Mouse (Mus musculus): ENCODE results near the gene Pex5l. TPM values are rescaled to one million over a fixed set of nuclear protein-coding genes. Genes with fewer than 3 reads are reported as not detected.

Gene Pex5l
- total RNA-seq, 2 experiments from 2014 or later = 0.55 to 0.81 TPM

GRCm38 (mm10) chr3:33068146-33068545, 74.9 kb downstream of the Pex5l start:
- DNase-seq (ENCODE audit: low spot score) = no peak

- DNase-seq (ENCODE audit: low spot score) = no peak
These were observed 79.5 kb downstream of the Pex5l start for GRCm38 (mm10) chr3:33063590-33063989.

GRCm38 (mm10) chr3:33061428-33061827, 81.6 kb downstream of the Pex5l start:
- DNase-seq (ENCODE audit: low spot score) = no peak

DNA sequence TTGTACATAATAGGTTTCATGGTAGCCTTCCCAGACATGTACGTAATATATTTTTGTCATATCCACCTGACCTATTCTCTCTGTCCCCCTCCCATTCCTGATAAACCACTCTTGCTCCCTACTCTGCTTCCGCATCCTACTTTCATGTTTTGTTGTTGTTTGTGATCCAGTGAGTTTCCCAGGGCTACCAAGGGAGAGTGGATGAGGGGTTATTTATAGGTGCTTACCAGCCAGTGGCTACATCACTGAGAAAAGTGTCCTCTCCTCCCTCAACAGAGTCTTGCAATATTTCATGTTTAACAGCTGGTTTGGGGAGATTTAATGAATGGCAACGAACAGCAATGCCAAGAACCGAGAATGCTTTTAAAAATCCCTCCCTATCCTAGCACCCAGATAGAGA, 82.0 kb downstream of the Pex5l start:
- DNase-seq (ENCODE audit: low spot score) = no peak

- no peak for DNase-seq (ENCODE audit: low spot score)
These were observed 82.6 kb downstream of the Pex5l start for GRCm38 (mm10) chr3:33060343-33060937.

DNA sequence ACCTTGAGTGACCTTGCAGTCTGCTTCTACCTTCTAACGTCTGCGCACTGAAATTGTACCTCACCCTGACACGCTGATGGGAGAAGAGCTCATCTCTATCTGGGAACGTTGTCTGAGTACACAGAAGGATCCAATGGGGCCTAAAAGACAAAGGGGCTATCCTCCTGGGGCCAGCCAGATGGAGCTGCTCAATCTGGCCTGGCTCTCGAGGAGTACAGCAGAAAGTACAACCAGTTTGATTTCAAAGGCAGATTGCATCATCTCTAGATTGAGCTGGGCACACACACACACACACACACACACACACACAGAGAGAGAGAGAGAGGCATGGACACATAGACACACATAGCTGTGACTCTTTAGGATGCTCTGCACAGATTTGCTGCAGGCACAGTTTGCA, 94.7 kb downstream of the Pex5l start:
- DNase-seq (ENCODE audit: low spot score) = no peak

GRCm38 (mm10) chr3:33044799-33045106, 98.3 kb downstream of the Pex5l start:
- DNase-seq (ENCODE audit: low spot score) = no peak

- DNase-seq (ENCODE audit: low spot score) = no peak
These were observed 98.9 kb downstream of the Pex5l start for GRCm38 (mm10) chr3:33043896-33044798.

DNA sequence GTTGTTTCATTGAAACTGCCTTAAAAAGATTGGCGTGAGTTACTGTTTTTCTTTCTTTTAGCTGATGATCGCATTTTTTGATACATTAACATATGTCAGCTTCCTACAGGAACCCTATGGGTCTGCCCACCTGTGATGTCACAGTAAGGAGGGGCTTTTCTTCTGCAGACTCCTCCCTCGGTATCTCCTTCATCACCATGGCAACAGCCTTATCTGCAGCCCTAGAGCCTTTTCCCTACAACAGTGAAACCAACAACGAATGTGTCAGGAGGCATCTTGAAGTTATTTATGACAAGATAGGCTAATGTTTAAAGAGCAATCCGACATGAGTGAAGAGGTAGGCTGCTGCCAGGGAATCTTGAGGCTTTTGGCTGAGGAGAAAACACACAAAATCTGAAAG, 118.5 kb downstream of the Pex5l start:
- DNase-seq (ENCODE audit: low spot score) = no peak

- no peak for DNase-seq (ENCODE audit: low spot score)
These were observed 139.1 kb downstream of the Pex5l start for GRCm38 (mm10) chr3:33003901-33004300.

- no peak for DNase-seq (ENCODE audit: low spot score)
These were observed 141.3 kb downstream of the Pex5l start for GRCm38 (mm10) chr3:33001769-33002168.

DNA sequence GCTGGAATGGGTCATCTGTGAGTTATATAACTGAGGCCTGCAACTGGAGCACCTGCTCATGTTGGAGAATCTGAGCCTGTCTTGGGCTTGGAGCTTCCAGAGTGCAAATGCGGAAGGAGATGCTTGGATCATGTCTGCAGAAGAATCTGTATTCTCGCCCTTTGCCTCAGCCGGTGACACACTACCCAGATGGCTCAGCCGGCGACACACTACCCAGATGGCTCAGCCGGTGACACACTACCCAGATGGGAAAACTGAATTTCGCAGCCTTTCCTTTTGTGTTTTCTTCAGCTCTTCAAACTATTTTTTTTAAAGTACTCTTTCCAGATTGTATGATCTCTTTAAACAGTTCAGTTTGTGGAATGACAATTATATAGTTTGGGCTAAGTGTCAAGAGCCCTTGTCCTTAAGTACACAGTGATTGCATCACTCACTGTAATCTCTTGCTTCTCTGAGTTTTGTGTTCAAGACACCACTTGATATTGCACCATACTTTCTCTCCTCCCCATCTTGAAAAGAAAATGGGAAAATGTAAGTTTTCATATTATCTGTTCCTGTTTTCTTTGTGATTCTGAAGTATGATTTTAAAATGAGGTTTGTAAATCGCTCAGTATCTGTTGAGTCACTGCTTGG, 142.5 kb downstream of the Pex5l start:
- no peak for DNase-seq (ENCODE audit: low spot score)

- no peak for DNase-seq (ENCODE audit: low spot score)
These were observed 151.1 kb downstream of the Pex5l start for GRCm38 (mm10) chr3:32991713-32992575.

DNA sequence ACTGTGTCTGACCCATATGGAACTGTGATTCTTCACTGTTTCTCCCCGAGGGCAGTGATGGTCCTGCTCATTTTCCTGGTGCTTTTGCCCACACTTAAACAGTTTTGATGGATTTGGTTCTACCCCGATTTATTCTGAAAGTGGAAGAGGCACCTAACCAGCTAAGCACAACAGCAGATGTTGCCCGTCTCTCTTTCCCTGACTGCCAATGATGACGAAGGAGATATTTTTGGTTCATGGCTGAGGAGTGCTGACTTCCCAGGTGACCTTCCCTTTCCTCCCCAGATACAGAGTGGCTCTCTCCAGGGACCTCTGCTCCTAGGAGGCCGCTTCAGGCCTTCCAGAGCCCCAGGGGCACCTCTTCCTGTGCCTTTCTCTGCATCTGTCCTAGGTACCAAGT, 155.2 kb downstream of the Pex5l start:
- DNase-seq (ENCODE audit: low spot score) = no peak

- DNase-seq (ENCODE audit: low spot score) = no peak
These were observed 157.9 kb downstream of the Pex5l start for GRCm38 (mm10) chr3:32985141-32985540.

DNA sequence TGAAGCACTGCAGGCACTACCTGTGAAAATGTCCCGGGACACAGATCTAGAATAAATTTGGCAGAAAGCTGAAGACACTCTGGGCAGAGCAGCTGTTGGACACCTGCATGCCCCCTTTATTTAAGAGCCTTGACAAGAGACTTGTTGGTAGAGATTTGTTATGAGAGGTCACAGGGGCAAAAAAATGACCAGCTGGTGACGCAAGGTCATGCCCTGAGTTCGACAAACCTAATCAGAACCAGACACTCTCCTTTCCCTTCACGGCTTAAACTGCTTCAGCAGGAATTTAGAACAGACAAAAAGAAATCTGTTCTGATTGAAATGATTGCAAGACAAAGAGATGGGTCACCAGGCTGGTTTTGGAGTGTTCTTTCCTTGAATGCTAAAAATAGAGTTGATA, 163.1 kb downstream of the Pex5l start:
- DNase-seq (ENCODE audit: low spot score) = no peak

- no peak for DNase-seq (ENCODE audit: low spot score)
These were observed 163.8 kb downstream of the Pex5l start for GRCm38 (mm10) chr3:32979238-32979637.

GRCm38 (mm10) chr3:32970257-32970656, 172.8 kb downstream of the Pex5l start:
- no peak for DNase-seq (ENCODE audit: low spot score)

GRCm38 (mm10) chr3:32968671-32969425, 174.2 kb downstream of the Pex5l start:
- DNase-seq (ENCODE audit: low spot score) = no peak

DNA sequence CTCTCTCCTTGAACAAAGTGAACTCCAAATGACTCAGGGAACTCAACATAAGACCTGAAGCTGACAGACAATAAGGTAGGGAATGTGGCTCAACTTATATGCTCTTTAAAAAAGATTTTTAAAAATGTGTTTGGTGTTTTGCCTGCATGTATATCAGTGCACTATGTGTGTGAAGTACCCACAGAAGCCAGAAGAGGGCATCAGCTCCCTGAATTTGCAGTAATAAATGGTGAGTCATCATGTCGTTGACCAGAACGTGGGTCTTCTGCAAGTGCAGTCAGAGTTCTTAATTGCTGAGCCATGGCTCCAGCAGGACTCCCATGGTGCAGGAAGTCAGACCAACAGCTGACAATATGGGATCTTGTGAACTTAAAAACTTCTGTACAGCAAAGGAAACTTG, 177.5 kb downstream of the Pex5l start:
- DNase-seq (ENCODE audit: low spot score) = no peak

GRCm38 (mm10) chr3:32961494-32961893, 181.6 kb downstream of the Pex5l start:
- no peak for DNase-seq (ENCODE audit: low spot score)
